Mouse (Mus musculus) limb, embryonic 14.5 days (tissue): ENCODE results near the gene Ctnnd2. TPM values are rescaled to one million over a fixed set of nuclear protein-coding genes. Genes with fewer than 3 reads are reported as not detected.
A peak's percentile ranks its signal among the peaks of the same experiment; 100 is the strongest.

Source experiments
- ATAC-seq: fragments of 200-750 bp; cut with Nextera tagmentation; 2 replicates; pipeline ENCODE4 v1.8.0; 2017; ENCODE audit warnings: low read depth, moderate number of reproducible peaks, moderate TSS enrichment; ENCODE audit not compliant: low FRiP score
- DNase-seq: peaks from one replicate; pipeline ENCODE4 v3.0.0-alpha.2; 2015; ENCODE audit warnings: low spot score
- H3K27ac ChIP-seq: fragments of 300-500 bp; sonication (generic); replicated peaks from 2 replicates; pipeline ENCODE4 v1.5.1; 2014; ENCODE audit warnings: low read depth, mild to moderate bottlenecking, low read length, moderate library complexity, mixed read lengths
- H3K27me3 ChIP-seq: fragments of 300-500 bp; sonication (generic); 2 replicates; pipeline ENCODE4 v1.6.1; 2014; ENCODE audit warnings: low read length, mixed read lengths; ENCODE audit not compliant: control insufficient read depth, insufficient read depth
- H3K36me3 ChIP-seq: fragments of 300-500 bp; sonication (generic); 2 replicates; pipeline ENCODE4 v1.6.1; 2014; ENCODE audit warnings: mild to moderate bottlenecking, low read length, moderate library complexity, mixed read lengths; ENCODE audit not compliant: control insufficient read depth, insufficient read depth
- H3K4me1 ChIP-seq: fragments of 300-500 bp; sonication (generic); 2 replicates; pipeline ENCODE4 v1.6.1; 2014; ENCODE audit warnings: antibody characterized with exemption, low read length, mixed read lengths; ENCODE audit not compliant: control insufficient read depth, insufficient read depth
- H3K4me2 ChIP-seq: fragments of 300-500 bp; sonication (generic); replicated peaks from 2 replicates; pipeline ENCODE4 v1.6.1; 2014; ENCODE audit warnings: low read depth, mild to moderate bottlenecking, low read length, moderate library complexity; ENCODE audit not compliant: severe bottlenecking
- H3K4me3 ChIP-seq: fragments of 300-500 bp; sonication (generic); replicated peaks from 2 replicates; pipeline ENCODE4 v1.5.1; 2014; ENCODE audit warnings: low read length
- H3K9ac ChIP-seq: fragments of 300-500 bp; sonication (generic); 2 replicates; pipeline ENCODE4 v1.6.1; 2014; ENCODE audit warnings: mild to moderate bottlenecking, low read depth, low read length, moderate library complexity; ENCODE audit not compliant: severe bottlenecking
- H3K9me3 ChIP-seq: fragments of 300-500 bp; sonication (generic); 2 replicates; pipeline ENCODE4 v1.6.1; 2016; ENCODE audit warnings: low read length; ENCODE audit not compliant: control insufficient read depth
- POLR2A ChIP-seq: fragments of 200-500 bp; IDR thresholded peaks from 2 replicates; pipeline ENCODE4 v1.8.0; 2012; ENCODE audit warnings: inconsistent platforms, mild to moderate bottlenecking, moderate library complexity, borderline replicate concordance; ENCODE audit not compliant: insufficient read depth, insufficient read length; ENCODE audit errors: extremely low read depth
- WGBS: fragments of 180-500 bp; shearing (Covaris S2); extraction: QIAGEN DNeasy Blood & Tissue Kit; methylation state at CpG from one replicate; pipeline ENCODE4 v1.1.7; 2014; 5-methylcytosine and 5-hydroxymethylcytosine counted together
- polyA plus RNA-seq, 2 experiments: library from polyadenylated mRNA; depleted of rRNA in 1 of 2; stranded (reverse) in 1 of 2; unstranded in 1 of 2; fragments of >200 nt; fragmentation: Nextera tagmentation in 1 of 2; extraction: Ambion mirVana in 1 of 2; gene quantifications; 2 replicates each; pipeline versions ENCODE4 v1.2.1 to v1.2.3; 2012 to 2014

Ctnnd2 gene
- polyA plus RNA-seq, 2 experiments: 3.6 to 4.2 TPM

DNA sequence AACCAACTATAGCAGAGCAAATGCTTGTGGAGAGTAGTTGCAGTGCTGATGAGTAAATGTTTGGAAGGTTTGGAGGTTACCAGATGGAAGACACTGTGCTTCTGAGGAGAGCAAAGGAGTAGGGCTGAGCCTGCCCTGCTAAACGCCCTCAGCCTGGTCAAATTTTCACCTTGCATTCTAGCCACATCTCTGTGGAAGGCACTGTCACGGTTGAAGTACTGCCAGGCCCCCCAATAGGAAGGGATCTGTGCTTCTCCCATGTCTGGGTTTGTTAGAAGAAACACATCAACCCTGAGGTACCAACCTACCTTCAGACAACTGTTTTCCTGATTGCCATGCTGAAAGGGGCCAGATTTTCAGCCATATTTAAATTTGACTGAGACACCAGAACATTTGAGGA is 585.6 kb downstream of the Ctnnd2 start:
- no peaks in the 10 kb centered on the region for H3K27me3 ChIP-seq
- no peaks in the 10 kb centered on the region for H3K9me3 ChIP-seq
- H3K4me1 ChIP-seq: no peaks in the 10 kb centered on the region
- H3K4me3 ChIP-seq: no peak overlapping the region
- no peak overlapping the region for H3K4me2 ChIP-seq
- DNase-seq (no peak), ATAC-seq (no peak)
- TF ChIP-seq POLR2A: no peak
- no peaks in the 10 kb centered on the region for H3K36me3 ChIP-seq
- H3K27ac ChIP-seq: no peak overlapping the region
- WGBS: 69% methylated on average over 2 of the region's 2 CpGs
- H3K9ac ChIP-seq: no peak overlapping the region

DNA sequence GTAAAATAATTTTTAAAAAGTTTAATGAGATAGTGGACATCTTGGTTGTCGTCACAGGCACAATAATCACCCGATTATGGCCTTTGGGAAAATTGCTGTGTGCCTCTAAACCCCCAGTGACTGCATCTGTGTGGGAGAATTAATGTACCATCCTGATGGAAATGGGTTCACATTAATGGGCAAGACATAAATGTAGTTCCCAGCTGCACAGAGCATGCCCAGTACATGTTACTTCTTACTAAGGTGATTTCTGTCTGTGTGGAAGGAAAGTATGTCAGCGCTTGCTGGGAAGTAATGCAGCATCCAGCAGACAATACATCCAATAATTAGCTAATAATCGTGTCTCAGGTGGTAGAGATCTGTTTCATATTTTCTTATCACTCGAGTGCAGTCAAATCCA is 589.8 kb downstream of the Ctnnd2 start:
- Histone ChIP-seq H3K9ac (no peak overlapping the region), H3K4me2 (no peak overlapping the region), H3K4me3 (no peak overlapping the region), H3K9me3 (no peaks in the 10 kb centered on the region), H3K27me3 (no peaks in the 10 kb centered on the region), H3K36me3 (no peaks in the 10 kb centered on the region), H3K4me1 (0 out of 2 replicates have a peak, but pooled peaks cover 2% of the 10 kb centered on the region), H3K27ac (no peak overlapping the region)
- ATAC-seq: no peak
- DNase-seq: no peak
- 71% methylated on average over 5 of the region's 5 CpGs for WGBS
- TF ChIP-seq POLR2A: no peak

DNA sequence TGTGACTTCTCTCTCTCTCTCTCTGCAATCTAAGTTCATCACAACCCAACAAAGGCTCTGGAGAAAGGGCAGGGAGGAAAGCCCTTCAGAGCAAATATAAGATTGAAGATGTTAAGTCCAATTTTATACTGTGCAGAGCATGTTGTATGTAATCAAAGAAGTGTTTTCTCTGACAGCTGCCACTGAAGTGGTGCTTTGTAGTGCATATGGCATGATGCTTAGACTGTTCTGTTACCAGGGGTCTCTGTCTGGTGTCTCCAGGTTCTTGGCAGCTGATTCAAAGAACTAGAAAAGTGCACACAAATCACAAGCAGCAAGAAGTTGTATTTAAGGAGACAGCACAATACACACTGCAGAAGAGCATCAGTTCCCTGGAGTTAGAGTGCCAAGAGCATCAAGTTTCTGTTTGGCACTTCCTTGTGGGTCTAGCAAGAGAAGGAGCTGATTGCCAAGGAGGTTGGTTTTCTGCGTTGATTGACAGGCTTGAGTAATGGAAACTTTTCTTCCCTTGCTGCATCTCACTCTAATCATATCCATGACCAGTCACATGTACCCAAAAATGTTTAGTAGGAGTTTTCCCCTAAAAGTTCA is 590.4 kb downstream of the Ctnnd2 start:
- no peak overlapping the region for H3K9ac ChIP-seq
- no peaks in the 10 kb centered on the region for H3K27me3 ChIP-seq
- no peak for TF ChIP-seq POLR2A
- ATAC-seq (no peak), DNase-seq (peak; percentile 28)
- no peaks in the 10 kb centered on the region for H3K36me3 ChIP-seq
- no peak overlapping the region for H3K4me3 ChIP-seq
- 0 out of 2 replicates have a peak, but pooled peaks cover 2% of the 10 kb centered on the region for H3K4me1 ChIP-seq
- 77% methylated on average over 1 of the region's 1 CpGs for WGBS
- no peak overlapping the region for H3K4me2 ChIP-seq
- no peaks in the 10 kb centered on the region for H3K9me3 ChIP-seq
- no peak overlapping the region for H3K27ac ChIP-seq

DNA sequence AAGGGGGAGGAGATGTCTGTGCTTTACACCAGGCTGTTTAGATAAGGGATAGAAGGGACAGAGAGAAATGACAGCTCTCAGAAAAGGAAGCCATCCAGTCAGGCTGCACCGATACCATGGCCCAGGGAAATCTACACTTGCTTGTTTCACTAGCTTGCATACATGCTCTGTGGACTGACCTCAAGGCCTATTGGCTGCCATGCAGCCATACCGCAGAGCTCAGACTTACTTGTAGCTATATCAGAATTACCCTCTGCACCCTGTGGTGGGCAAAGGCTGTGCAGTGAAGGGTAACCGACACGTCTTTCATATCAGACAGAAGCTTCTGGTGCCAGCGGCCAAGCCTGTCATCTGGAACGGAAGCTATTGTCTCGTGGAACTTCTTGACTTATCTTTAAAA is 604.5 kb downstream of the Ctnnd2 start:
- DNase-seq (no peak), ATAC-seq (no peak)
- H3K4me1 ChIP-seq: no peaks in the 10 kb centered on the region
- H3K9ac ChIP-seq: no peak overlapping the region
- H3K27me3 ChIP-seq: no peaks in the 10 kb centered on the region
- H3K4me2 ChIP-seq: no peak overlapping the region
- 90% methylated on average over 7 of the region's 7 CpGs for WGBS
- H3K4me3 ChIP-seq: no peak overlapping the region
- H3K36me3 ChIP-seq: no peaks in the 10 kb centered on the region
- TF ChIP-seq POLR2A: no peak
- no peak overlapping the region for H3K27ac ChIP-seq
- H3K9me3 ChIP-seq: no peaks in the 10 kb centered on the region

DNA sequence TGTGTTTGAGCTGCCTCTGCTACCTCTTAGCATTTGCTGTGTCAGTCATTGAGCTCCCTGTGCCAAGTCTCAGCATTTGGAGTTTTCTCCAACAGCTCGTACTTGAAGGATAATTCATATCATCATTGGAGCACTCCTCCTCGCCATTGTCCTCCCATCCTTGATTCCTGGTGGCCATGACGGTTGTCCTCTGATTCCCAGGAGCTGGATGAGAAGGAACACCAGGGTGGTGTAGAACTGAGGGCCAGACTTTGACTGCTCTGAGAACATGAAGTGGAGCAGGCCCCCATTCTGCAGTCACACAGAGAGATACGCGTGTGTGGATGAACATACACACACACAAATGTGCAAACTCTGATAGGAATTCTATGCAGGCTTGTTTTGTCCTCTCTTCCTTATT is 605.4 kb downstream of the Ctnnd2 start:
- DNase-seq (no peak), ATAC-seq (no peak)
- 87% methylated on average over 5 of the region's 5 CpGs for WGBS
- Histone ChIP-seq H3K9ac (no peak overlapping the region), H3K4me2 (no peak overlapping the region), H3K9me3 (no peaks in the 10 kb centered on the region), H3K36me3 (no peaks in the 10 kb centered on the region), H3K27me3 (no peaks in the 10 kb centered on the region), H3K4me3 (no peak overlapping the region), H3K27ac (no peak overlapping the region), H3K4me1 (no peaks in the 10 kb centered on the region)
- no peak for TF ChIP-seq POLR2A

DNA sequence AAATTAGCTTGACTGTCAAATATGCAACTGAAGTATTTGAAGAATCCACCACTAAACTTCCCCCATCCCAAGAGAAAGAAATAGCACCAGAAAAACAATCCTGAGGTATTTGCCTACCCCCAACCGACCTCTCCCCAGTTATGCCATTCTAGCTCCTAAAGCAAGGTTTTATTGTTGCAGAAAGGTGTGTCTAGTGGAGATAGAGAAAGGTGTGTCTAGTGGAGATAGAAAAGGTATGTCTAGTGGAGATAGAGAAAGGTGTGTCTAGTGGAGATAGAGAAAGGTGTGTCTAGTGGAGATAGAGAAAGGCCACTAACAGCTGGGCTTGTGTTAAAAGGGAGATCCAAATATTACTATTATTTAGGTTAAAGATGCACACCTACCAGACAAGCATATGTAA is 607.5 kb downstream of the Ctnnd2 start:
- Histone ChIP-seq H3K4me1 (no peaks in the 10 kb centered on the region), H3K9ac (no peak overlapping the region), H3K9me3 (no peaks in the 10 kb centered on the region), H3K4me3 (no peak overlapping the region), H3K4me2 (no peak overlapping the region), H3K36me3 (no peaks in the 10 kb centered on the region), H3K27me3 (no peaks in the 10 kb centered on the region), H3K27ac (no peak overlapping the region)
- ATAC-seq (no peak), DNase-seq (no peak)
- WGBS: 74% methylated on average over 1 of the region's 1 CpGs
- TF ChIP-seq POLR2A: no peak
